In the genomic region with DNA sequence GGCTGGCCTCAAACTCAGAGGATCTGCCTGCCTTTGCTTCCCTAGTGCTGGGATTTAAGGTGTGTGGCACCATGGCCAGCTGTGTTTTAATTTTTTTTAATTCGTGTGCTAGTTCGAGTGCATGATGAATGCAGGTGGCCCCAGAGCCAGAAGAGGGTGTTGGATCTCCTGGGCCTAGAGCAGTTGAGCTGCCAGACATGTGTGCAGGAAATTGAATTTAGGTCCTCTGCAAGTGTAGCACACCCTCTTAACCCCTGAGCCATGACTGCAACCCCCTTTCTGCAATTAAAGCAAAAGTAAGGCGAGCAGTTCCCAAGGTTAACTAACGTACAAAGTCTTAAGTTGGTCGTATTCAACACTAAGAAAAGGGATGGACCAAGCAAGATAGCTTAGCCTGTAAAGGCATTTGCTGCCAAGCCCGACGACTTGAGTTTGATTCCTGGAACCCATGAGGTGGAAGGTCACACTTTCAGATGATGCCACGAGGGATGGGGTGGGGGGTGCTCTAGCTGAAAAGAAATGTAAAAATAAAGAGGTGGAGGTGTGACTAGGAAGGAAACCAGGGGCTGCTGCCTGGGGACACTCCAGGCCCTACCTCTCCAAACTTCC, we compare ENCODE assay signal across 8 mouse cellular contexts. TPM values are rescaled to one million over a fixed set of nuclear protein-coding genes. Genes with fewer than 3 reads are reported as not detected.
DNase-seq lines count a peak whose midpoint lies in the region; ATAC-seq and TF ChIP-seq lines count a peak whose summit lies in the region.

No protein-coding gene starts in this region.

- TF ChIP-seq EP300 in liver, postnatal 0 days (IDR thresholded peaks at IDR 0.05; ENCODE audit: low read depth), result no peak

- H3K9ac ChIP-seq in heart, embryonic 16.5 days (ENCODE audit: low read length), result peak overlapping the region; percentile 68
- H3K9ac ChIP-seq in liver, postnatal 0 days (replicated peaks), result peak overlapping the region; percentile 70

- ATAC-seq in heart, embryonic 16.5 days (replicated peaks; ENCODE audit: extremely low read depth, insufficient read depth, low FRiP score), result no peak
- no peak for ATAC-seq in liver, postnatal 0 days

- H3K27me3 ChIP-seq in heart, embryonic 16.5 days (ENCODE audit: control insufficient read depth, insufficient read depth, low read length), result no peaks in the 10 kb centered on the region
- H3K27me3 ChIP-seq in liver, postnatal 0 days (ENCODE audit: insufficient read depth, low read length), result 0 out of 2 replicates have a peak, but pooled peaks cover 4% of the 10 kb centered on the region

- H3K36me3 ChIP-seq in heart, embryonic 16.5 days (ENCODE audit: control insufficient read depth, insufficient read depth), result no peaks in the 10 kb centered on the region
- no peaks in the 10 kb centered on the region; the same call in 1 of the 2 replicates for H3K36me3 ChIP-seq in liver, postnatal 0 days (replicated peaks; ENCODE audit: insufficient read depth, low read length)

- peak overlapping the region; percentile 72 for H3K4me2 ChIP-seq in heart, embryonic 16.5 days (ENCODE audit: low read depth, low read length)
- H3K4me2 ChIP-seq in liver, postnatal 0 days (ENCODE audit: low read depth, low read length), result peak overlapping the region; percentile 96

- H3K9me3 ChIP-seq in heart, embryonic 16.5 days (replicated peaks; ENCODE audit: control insufficient read depth, low read length), result no peaks in the 10 kb centered on the region
- no peaks in the 10 kb centered on the region for H3K9me3 ChIP-seq in liver, postnatal 0 days (ENCODE audit: low read length)

- DNase-seq in cerebellum, adult 9-11 months, result peak; percentile 58
- no peak for DNase-seq in cerebellum, postnatal 10 days
- DNase-seq in CD4-positive helper T cell, adult 2 months (ENCODE audit: low read depth, low spot score), result peak; percentile 25
- DNase-seq in liver, postnatal 0 days, result no peak
- no peak for DNase-seq in urinary bladder, postnatal 36 days (ENCODE audit: low spot score in 2 of 2)
- no peak for DNase-seq in adrenal gland, adult 2 months
- no peak for DNase-seq in cerebellum, adult 11 months

- TF ChIP-seq CTCF in liver, postnatal 0 days (IDR thresholded peaks at IDR 0.05; ENCODE audit: low read depth), result no peak

- 48% methylated on average over 8 of the region's 8 CpGs for WGBS in heart, embryonic 16.5 days
- 39% methylated on average over 8 of the region's 8 CpGs for WGBS in liver, postnatal 0 days (ENCODE audit: insufficient replicate concordance)

- H3K4me1 ChIP-seq in heart, embryonic 16.5 days (ENCODE audit: control insufficient read depth, insufficient read depth, low read length), result peaks cover 22% of the 10 kb centered on the region
- peaks cover 11% of the 10 kb centered on the region for H3K4me1 ChIP-seq in liver, postnatal 0 days (ENCODE audit: insufficient read depth)

- peak overlapping the region; percentile 67 for H3K4me3 ChIP-seq in heart, embryonic 16.5 days (ENCODE audit: low read length)
- H3K4me3 ChIP-seq in liver, postnatal 0 days (ENCODE audit: low read depth, low read length), result peak overlapping the region; percentile 72

- H3K27ac ChIP-seq in heart, embryonic 16.5 days (ENCODE audit: low read length), result no peak overlapping the region
- H3K27ac ChIP-seq in liver, postnatal 0 days (ENCODE audit: low read depth), result no peak overlapping the region

RNA-seq across cellular contexts. Expression of a gene that starts 24.6 kb away (rescaled TPM):
- polyA plus RNA-seq in heart, embryonic 16.5 days (2015; fragmentation: Nextera tagmentation; extraction: Ambion mirVana), result 43.0 and 43.3 TPM in 2 replicates
- 32.3 and 32.9 TPM in 2 replicates for polyA plus RNA-seq in liver, postnatal 0 days (2015; fragmentation: Nextera tagmentation; extraction: Ambion mirVana)
- 10 to 100 TPM; 24.9 to 34.8 TPM for total RNA-seq in adrenal gland, adult 2 months (2021)
- polyA plus RNA-seq in adrenal gland, adult 2 months (2012; rRNA removed), result 13.7 and 27.0 TPM in 2 replicates

RNA-seq across cellular contexts. Expression of a gene that starts 48.1 kb away (rescaled TPM):
- polyA plus RNA-seq in heart, embryonic 16.5 days (2015; fragmentation: Nextera tagmentation; extraction: Ambion mirVana), result 43.2 and 46.7 TPM in 2 replicates
- polyA plus RNA-seq in liver, postnatal 0 days (2015; fragmentation: Nextera tagmentation; extraction: Ambion mirVana), result 21.3 TPM in 2 replicates
- 10 to 100 TPM; 57.0 to 68.5 TPM for total RNA-seq in adrenal gland, adult 2 months (2021)
- 150 and 160 TPM in 2 replicates for polyA plus RNA-seq in adrenal gland, adult 2 months (2012; rRNA removed)

RNA-seq across cellular contexts. Expression of a gene that starts 49.6 kb away (rescaled TPM):
- 11.7 and 14.4 TPM in 2 replicates for polyA plus RNA-seq in heart, embryonic 16.5 days (2015; fragmentation: Nextera tagmentation; extraction: Ambion mirVana)
- 3.3 and 3.6 TPM in 2 replicates for polyA plus RNA-seq in liver, postnatal 0 days (2015; fragmentation: Nextera tagmentation; extraction: Ambion mirVana)
- total RNA-seq in adrenal gland, adult 2 months (2021), result 10 to 100 TPM; 78.4 to 80.7 TPM
- 98.7 and 120 TPM in 2 replicates for polyA plus RNA-seq in adrenal gland, adult 2 months (2012; rRNA removed)

Comparison
In these comparisons a context has a peak if more than half of its experiments do, and no peak if none do; other contexts are left out.
1. DNase-seq: peak in cerebellum, adult 9-11 months (single experiment) and CD4-positive helper T cell, adult 2 months (single experiment); none in cerebellum, postnatal 10 days (0 of 2), liver, postnatal 0 days (single experiment), urinary bladder, postnatal 36 days (0 of 2), adrenal gland, adult 2 months (single experiment) and cerebellum, adult 11 months (single experiment).